Mouse (Mus musculus): ENCODE data around the gene Srsf6. TPM values are rescaled to one million over a fixed set of nuclear protein-coding genes. Genes with fewer than 3 reads are reported as not detected.
"Not testable (repeated sequence)": the region's sequence is repeated elsewhere in the genome, so short reads cannot be mapped to it uniquely, and the experiment has no call there.

Srsf6 gene
- 169 and 173 TPM in 2 replicates for polyA plus RNA-seq (2015; fragmentation: Nextera tagmentation; extraction: Ambion mirVana)

DNA sequence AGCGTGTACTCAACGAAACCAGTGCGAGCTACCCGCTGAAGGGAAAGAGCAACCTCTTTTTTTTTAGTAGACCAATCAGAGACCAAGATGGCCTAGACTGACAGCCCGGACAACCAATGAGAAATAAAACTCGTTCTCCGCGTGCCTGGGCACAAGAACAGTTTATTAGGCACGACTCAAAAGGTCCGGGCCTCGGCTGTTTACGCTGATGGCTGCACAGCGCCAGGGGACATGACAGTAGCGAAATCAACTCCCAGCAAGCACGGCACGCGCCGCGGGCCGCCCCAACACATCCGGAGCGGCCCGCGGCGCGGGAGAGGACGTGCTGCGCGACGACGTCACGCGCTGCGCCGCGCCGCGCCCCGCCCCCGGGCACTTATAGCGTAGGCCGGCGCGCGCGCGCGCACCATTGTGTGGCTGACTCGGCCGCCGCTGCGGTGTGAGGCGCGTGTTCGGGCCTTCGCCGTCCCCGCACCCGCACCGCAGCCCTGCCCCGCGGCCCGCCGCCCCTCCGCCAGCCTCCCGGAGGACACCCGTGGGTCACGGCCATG is at the start of gene Srsf6:
Srsf6 (plus strand) TSS at position 406 of the 551 bp plus-strand sequence.
- H3K27me3 ChIP-seq: 0 out of 2 replicates have a peak, but pooled peaks cover 8% of the 10 kb centered on the region
- peaks cover 30% of the 10 kb centered on the region for H3K36me3 ChIP-seq
- peaks cover 21% of the 10 kb centered on the region for H3K4me1 ChIP-seq (replicated peaks)
- no peaks in the 10 kb centered on the region for H3K9me3 ChIP-seq
- peak; percentile 91 for ATAC-seq (ENCODE audit: low FRiP score)
- H3K9ac ChIP-seq: peak within 1 kb of the TSS; percentile 100
- under 1% methylated on average over 67 of the region's 68 CpGs for WGBS
- H3K4me3 ChIP-seq: peak within 1 kb of the TSS; percentile 95
- peak within 1 kb of the TSS; percentile 83 for H3K4me2 ChIP-seq
- H3K27ac ChIP-seq: peak within 1 kb of the TSS; percentile 99

DNA sequence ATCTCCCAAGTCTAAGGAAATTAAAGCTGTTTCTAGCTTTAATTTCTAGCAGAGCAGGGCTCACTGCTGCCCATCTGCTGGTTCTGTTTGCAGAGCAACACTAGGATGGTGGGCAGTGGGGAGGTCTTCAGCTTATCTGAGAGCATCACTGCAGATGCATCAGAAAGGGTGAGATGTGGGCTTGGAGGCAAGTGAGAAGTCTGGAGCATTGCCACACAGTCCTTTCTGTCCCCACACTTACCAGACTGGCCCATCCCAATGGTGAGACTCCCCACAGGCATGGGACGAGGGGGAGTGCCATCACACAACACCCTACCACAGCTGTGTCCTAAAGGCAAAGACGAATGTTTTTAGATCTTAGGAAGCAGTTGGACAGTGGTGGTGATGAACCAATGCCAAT is 47.2 kb upstream of the Srsf6 start:
- Histone ChIP-seq H3K4me2 (no peak overlapping the region), H3K27ac (no peak overlapping the region), H3K4me1 (replicated peaks) (no peaks in the 10 kb centered on the region), H3K36me3 (no peaks in the 10 kb centered on the region), H3K27me3 (no peaks in the 10 kb centered on the region), H3K4me3 (no peak overlapping the region), H3K9ac (no peak overlapping the region), H3K9me3 (no peaks in the 10 kb centered on the region)
- no peak for ATAC-seq (ENCODE audit: low FRiP score)
- 74% methylated on average over 2 of the region's 2 CpGs for WGBS

DNA sequence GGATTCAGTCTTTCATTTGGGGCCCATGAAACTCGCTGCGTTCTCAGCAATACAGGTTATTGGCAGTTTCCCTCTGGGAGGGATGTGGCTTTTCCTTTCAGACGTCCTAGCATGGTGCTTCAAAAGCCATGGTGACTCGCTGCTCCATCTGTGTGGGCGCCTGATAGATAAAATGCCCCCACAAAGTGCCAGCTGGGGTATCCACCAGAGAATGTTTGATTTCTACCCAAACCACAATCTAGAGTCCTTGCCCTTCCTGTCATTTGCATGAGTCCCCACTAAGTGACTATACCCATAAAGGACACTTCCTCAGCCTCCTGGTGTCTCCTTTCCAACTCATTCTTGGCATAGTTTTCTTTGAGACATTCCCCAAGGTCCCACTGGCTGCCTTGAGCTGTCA is 44.2 kb upstream of the Srsf6 start:
- no peak overlapping the region for H3K4me2 ChIP-seq
- no peak overlapping the region for H3K27ac ChIP-seq
- WGBS: 83% methylated on average over 5 of the region's 5 CpGs
- no peak for ATAC-seq (ENCODE audit: low FRiP score)
- no peaks in the 10 kb centered on the region for H3K27me3 ChIP-seq
- H3K4me1 ChIP-seq (replicated peaks): no peaks in the 10 kb centered on the region
- H3K4me3 ChIP-seq: no peak overlapping the region
- H3K9ac ChIP-seq: no peak overlapping the region
- H3K9me3 ChIP-seq: no peaks in the 10 kb centered on the region
- H3K36me3 ChIP-seq: no peaks in the 10 kb centered on the region

DNA sequence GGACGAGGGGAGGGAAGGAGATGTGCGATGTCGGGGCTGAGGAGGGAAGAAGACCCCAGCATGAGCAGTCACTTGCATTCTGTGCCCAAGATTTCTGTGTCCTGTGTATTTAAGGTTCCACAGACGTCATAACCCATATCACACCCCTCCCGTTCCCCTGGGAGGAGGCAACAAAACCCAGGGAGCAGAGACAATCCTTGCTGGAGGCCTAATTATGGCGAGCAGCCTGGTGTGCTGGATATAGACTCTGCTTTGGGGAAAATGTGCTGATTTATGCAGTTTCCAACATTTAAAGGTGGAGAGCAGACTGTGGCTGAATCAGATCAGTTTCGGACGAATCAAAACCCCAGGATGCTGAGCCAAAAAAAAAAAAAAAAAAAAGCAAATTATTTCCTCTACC is 42.7 kb upstream of the Srsf6 start:
- H3K9me3 ChIP-seq: no peaks in the 10 kb centered on the region
- H3K9ac ChIP-seq: no peak overlapping the region
- H3K4me1 ChIP-seq (replicated peaks): no peaks in the 10 kb centered on the region
- H3K4me3 ChIP-seq: no peak overlapping the region
- WGBS: 86% methylated on average over 8 of the region's 8 CpGs
- H3K27me3 ChIP-seq: no peaks in the 10 kb centered on the region
- no peak overlapping the region for H3K27ac ChIP-seq
- no peak overlapping the region for H3K4me2 ChIP-seq
- no peaks in the 10 kb centered on the region for H3K36me3 ChIP-seq
- no peak for ATAC-seq (ENCODE audit: low FRiP score)

DNA sequence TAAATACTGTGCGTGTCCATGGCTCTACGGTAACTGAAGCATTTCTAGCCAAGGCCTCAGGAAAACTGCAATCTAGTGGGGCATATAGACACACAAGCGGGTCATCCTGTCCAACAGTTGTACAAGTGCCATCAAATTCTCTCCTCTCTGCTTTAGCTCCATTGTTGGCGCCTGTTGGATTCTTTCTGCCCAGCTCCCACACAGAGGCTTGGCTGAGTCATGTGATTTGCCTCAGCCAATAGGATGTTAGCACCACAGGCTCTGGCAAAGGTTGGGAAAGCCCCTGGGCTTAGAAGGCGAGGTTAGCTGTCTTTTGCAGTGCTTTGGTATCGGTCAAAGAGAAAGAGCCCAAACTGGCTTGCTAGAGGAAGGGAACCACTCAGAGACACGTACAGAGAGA is 42.1 kb upstream of the Srsf6 start:
- no peaks in the 10 kb centered on the region for H3K9me3 ChIP-seq
- no peak for ATAC-seq (ENCODE audit: low FRiP score)
- no peaks in the 10 kb centered on the region for H3K4me1 ChIP-seq (replicated peaks)
- H3K9ac ChIP-seq: no peak overlapping the region
- H3K36me3 ChIP-seq: no peaks in the 10 kb centered on the region
- no peak overlapping the region for H3K4me2 ChIP-seq
- WGBS: 66% methylated on average over 7 of the region's 7 CpGs
- no peak overlapping the region for H3K27ac ChIP-seq
- H3K4me3 ChIP-seq: no peak overlapping the region
- H3K27me3 ChIP-seq: no peaks in the 10 kb centered on the region

DNA sequence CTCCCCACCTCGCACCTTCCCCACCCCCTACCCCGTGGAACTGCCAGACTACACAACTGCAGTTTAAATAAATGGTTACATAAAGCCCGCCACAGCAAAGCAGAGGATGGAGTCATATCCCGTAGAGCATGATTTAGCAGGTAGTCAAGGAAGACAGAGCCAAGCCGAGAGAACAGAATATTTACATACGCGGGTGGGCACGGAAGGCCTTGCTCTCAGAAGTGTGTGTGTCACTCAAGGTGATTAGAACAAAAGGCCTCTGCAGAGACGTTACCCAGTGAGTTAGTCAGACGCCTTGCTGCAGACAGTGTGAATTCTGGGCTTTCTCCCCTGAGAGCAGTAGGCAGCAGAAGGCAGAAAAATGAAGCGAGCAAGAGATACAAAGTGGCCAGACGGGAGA is 41.6 kb upstream of the Srsf6 start:
- no peak overlapping the region for H3K4me3 ChIP-seq
- ATAC-seq (ENCODE audit: low FRiP score): no peak
- H3K27ac ChIP-seq: no peak overlapping the region
- 64% methylated on average over 12 of the region's 12 CpGs for WGBS
- H3K9ac ChIP-seq: no peak overlapping the region
- H3K4me1 ChIP-seq (replicated peaks): no peaks in the 10 kb centered on the region
- no peaks in the 10 kb centered on the region for H3K27me3 ChIP-seq
- H3K36me3 ChIP-seq: no peaks in the 10 kb centered on the region
- no peaks in the 10 kb centered on the region for H3K9me3 ChIP-seq
- no peak overlapping the region for H3K4me2 ChIP-seq

DNA sequence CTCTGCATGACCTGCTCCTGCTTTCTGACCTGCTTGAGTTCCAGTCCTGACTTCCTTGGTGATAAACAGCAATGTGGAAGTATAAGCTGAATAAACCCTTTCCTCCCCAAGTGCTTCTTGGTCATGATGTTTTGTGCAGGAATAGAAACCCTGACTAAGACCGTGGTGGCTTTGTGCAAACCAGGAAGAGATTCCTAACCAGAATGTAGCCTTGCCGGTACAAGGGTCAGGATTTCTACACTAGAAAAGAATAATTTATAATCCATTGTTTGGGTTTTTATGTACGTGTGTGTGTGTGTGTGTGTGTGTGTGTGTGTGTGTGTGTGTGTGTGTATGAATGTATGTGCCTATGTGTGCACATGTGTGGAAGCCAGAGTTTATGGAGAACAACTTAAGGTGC is 38.3 kb upstream of the Srsf6 start:
- not testable (repeated sequence) for H3K27ac ChIP-seq; ATAC-seq (ENCODE audit: low FRiP score); H3K9me3 ChIP-seq; H3K4me3 ChIP-seq; H3K4me1 ChIP-seq (replicated peaks); H3K9ac ChIP-seq; H3K4me2 ChIP-seq; H3K36me3 ChIP-seq; H3K27me3 ChIP-seq
- 91% methylated on average over 3 of the region's 3 CpGs for WGBS

DNA sequence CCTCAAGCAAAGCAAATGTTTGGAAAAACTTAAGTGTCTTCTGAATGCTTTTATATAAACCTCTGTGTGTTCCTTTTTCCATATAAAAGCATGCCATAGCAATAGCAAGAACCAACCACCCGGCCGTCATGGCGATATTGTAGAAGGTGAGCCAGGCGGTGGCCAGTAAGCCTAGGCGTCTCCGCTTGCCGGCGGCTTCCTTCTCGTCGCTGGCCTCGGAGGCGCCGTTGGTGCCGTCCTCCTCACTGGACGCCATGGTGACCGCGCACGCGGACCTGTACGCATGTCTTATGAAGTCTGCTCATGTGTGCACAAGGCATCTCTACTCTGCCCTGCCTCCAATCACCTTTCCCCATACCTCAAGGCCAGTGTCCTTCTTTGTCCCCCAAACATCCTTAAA is 32.1 kb upstream of the Srsf6 start:
- not testable (repeated sequence) for H3K4me1 ChIP-seq (replicated peaks); H3K4me3 ChIP-seq; H3K9me3 ChIP-seq; H3K27ac ChIP-seq; H3K36me3 ChIP-seq; H3K9ac ChIP-seq; H3K4me2 ChIP-seq; H3K27me3 ChIP-seq
- 91% methylated on average over 20 of the region's 20 CpGs for WGBS
- 0 out of 2 replicates have a peak, but pooled peaks have one; percentile 43 for ATAC-seq (ENCODE audit: low FRiP score)

DNA sequence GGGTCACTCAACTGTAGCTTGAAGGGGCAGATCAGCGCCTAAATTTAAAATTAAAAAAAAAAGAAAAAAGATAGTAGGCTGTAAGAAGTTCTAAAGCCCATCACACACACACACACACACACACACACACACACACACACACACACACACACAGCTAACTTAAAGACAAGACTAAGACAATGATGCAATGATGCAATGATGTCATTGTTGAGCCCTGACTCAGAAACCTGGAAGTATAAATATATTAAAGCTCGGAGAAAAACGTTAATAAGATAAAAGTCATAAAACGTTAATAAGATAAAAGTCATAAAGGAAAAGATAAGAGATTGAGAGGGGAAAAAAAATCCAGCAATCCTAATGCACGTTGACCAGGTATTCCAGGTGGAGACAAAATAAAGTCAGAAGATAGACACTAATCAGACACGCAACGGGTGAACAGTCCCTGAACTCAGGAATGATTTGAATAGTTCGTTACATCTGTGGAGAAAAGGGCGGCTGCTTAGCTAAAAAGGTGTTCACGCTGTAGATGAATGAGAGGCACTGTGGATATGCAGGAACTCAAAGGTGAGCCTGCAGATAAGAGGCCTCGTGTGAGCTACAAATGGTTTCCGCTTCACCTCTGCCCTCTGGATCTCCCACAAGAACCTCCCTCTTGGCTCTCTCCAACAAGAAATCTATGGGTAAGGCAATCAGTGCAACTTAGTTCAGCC is 31.3 kb upstream of the Srsf6 start:
- H3K4me1 ChIP-seq (replicated peaks): peaks cover 9% of the 10 kb centered on the region
- no peaks in the 10 kb centered on the region for H3K27me3 ChIP-seq
- no peak overlapping the region for H3K4me3 ChIP-seq
- no peaks in the 10 kb centered on the region for H3K36me3 ChIP-seq
- no peak for ATAC-seq (ENCODE audit: low FRiP score)
- no peak overlapping the region for H3K27ac ChIP-seq
- H3K9ac ChIP-seq: no peak overlapping the region
- no peak overlapping the region for H3K4me2 ChIP-seq
- 64% methylated on average over 12 of the region's 12 CpGs for WGBS
- no peaks in the 10 kb centered on the region for H3K9me3 ChIP-seq

DNA sequence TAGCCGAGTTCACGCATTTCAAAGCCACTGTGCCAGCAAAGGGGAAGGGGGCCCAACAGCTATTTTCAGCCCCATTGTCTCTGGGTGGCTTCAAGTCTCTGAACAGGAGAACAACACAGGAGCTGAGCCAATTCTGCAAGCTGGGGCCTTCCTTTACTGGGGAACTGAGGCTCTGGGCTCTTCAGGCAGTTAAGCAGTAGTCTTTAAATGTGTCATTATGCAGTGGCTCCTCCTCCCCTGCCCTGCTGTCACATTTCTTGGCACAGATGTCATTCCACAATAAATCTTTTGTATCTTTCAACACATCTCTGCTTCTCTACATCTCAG is 30.8 kb upstream of the Srsf6 start:
- Histone ChIP-seq H3K9ac (no peak overlapping the region), H3K36me3 (no peaks in the 10 kb centered on the region), H3K4me2 (no peak overlapping the region), H3K4me1 (replicated peaks) (peaks cover 9% of the 10 kb centered on the region), H3K27ac (no peak overlapping the region), H3K4me3 (no peak overlapping the region), H3K27me3 (no peaks in the 10 kb centered on the region), H3K9me3 (no peaks in the 10 kb centered on the region)
- WGBS: 11% methylated on average over 2 of the region's 2 CpGs
- ATAC-seq (ENCODE audit: low FRiP score): no peak

DNA sequence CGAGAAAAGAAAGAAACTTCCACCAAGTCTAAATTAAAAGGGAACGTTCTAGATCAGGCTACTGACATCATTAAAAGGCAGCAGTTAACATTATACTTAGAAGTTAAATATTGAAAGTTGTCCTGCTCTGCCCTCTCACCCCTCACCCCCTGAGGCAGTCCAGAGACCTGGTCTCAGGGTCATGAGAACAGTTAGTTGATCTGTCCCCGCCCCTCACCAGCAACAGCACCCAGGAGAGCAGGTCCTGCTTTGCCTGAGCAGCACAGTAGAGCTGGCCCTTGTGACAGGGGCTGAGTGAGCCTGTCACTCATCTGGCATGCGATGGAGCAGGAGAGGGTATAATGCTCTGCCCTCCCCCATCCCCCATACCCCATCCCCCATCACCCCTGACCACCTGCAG is 25.4 kb upstream of the Srsf6 start:
- Histone ChIP-seq H3K9ac (no peak overlapping the region), H3K4me1 (replicated peaks) (0 out of 2 replicates have a peak, but pooled peaks cover 10% of the 10 kb centered on the region), H3K27me3 (no peaks in the 10 kb centered on the region), H3K27ac (no peak overlapping the region), H3K4me2 (no peak overlapping the region), H3K4me3 (no peak overlapping the region), H3K9me3 (no peaks in the 10 kb centered on the region), H3K36me3 (no peaks in the 10 kb centered on the region)
- no peak for ATAC-seq (ENCODE audit: low FRiP score)
- 76% methylated on average over 4 of the region's 4 CpGs for WGBS

DNA sequence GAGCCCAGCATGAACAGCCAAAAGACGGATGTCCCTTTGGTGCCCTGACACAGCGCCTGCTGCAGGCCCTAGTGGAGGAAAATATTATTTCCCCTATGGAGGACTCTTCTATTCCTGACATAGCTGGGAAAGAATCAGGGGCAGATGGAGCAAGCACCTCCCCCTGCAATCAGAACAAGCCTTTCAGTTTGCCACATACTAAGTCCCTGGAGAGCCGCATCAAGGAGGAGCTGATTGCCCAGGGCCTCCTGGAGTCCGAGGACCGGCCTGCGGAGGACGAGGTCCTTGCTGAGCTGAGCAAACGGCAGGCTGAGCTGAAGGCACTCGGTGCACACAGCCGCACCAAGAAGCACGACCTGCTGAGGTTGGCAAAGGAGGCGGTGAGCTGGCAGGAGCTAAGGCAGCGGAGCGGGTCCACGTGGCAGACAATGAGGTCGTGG is 23.3 kb upstream of the Srsf6 start:
- Histone ChIP-seq H3K4me1 (replicated peaks) (0 out of 2 replicates have a peak, but pooled peaks cover 14% of the 10 kb centered on the region), H3K4me2 (no peak overlapping the region), H3K27me3 (no peaks in the 10 kb centered on the region), H3K4me3 (no peak overlapping the region), H3K36me3 (no peaks in the 10 kb centered on the region), H3K27ac (no peak overlapping the region), H3K9ac (no peak overlapping the region), H3K9me3 (no peaks in the 10 kb centered on the region)
- 37% methylated on average over 16 of the region's 16 CpGs for whole genome bisulfite sequencing
- ATAC-seq (ENCODE audit: low FRiP score): no peak

DNA sequence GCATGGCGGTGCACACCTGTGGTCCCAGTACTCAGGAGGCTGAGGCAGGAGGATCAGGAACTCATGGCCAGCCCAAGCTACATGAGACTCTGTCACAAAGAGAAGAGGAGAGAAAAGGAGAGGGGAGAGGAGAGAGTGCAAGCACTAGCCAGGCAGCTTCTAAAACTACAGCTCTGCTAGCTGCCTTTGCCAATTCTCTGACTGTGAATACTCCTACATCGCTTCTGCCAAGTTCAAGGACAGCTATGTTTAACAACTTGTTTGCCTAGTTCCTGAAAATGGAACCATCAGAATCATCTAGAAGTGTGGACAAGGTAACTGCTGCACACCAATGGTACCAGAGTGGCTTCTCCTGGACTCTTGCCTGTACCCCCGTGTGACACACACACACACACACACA is 17.3 kb upstream of the Srsf6 start:
- Histone ChIP-seq H3K4me2 (no peak overlapping the region), H3K27me3 (0 out of 2 replicates have a peak, but pooled peaks cover 5% of the 10 kb centered on the region), H3K4me1 (replicated peaks) (0 out of 2 replicates have a peak, but pooled peaks cover 5% of the 10 kb centered on the region), H3K9me3 (no peaks in the 10 kb centered on the region), H3K4me3 (no peak overlapping the region), H3K36me3 (no peaks in the 10 kb centered on the region), H3K9ac (no peak overlapping the region), H3K27ac (no peak overlapping the region)
- WGBS: 85% methylated on average over 3 of the region's 3 CpGs
- ATAC-seq (ENCODE audit: low FRiP score): no peak
